Comparison of ENCODE assay signal across 8 mouse cellular contexts in genomic region chr1:58423371-58424248, GRCm38 (mm10). TPM values are rescaled to one million over a fixed set of nuclear protein-coding genes. Genes with fewer than 3 reads are reported as not detected.
DNase-seq lines count a peak whose midpoint lies in the region; ATAC-seq and TF ChIP-seq lines count a peak whose summit lies in the region.

Gene Clk1 (minus strand): TSS chr1:58424066.

- under 1% methylated on average over 79 of the region's 79 CpGs for WGBS in lung, postnatal 0 days

- peak; percentile 79 for ATAC-seq in hematopoietic stem cell, adult 5-6 weeks (replicated peaks in 1 of 2; ENCODE audit: insufficient read depth in 1 of 2, low FRiP score in 2 of 2, low TSS enrichment in 1 of 2, low read depth in 1 of 2, poor library complexity in 2 of 2, severe bottlenecking in 2 of 2)
- ATAC-seq in lung, postnatal 0 days = peak; percentile 95

- H3K27me3 ChIP-seq in lung, postnatal 0 days (replicated peaks; ENCODE audit: insufficient read depth, low read length) = no peaks in the 10 kb centered on the region

- H3K4me3 ChIP-seq in lung, postnatal 0 days (ENCODE audit: low read depth, low read length) = peak within 1 kb of the TSS; percentile 100

- H3K9me3 ChIP-seq in lung, postnatal 0 days (ENCODE audit: low read length) = no peaks in the 10 kb centered on the region

- peak within 1 kb of the TSS; percentile 100 for H3K9ac ChIP-seq in lung, postnatal 0 days (replicated peaks; ENCODE audit: low read depth)

- no peaks in the 10 kb centered on the region for H3K4me1 ChIP-seq in lung, postnatal 0 days (ENCODE audit: insufficient read depth, low read depth, low read length)

- peaks cover 19% of the 10 kb centered on the region for H3K36me3 ChIP-seq in lung, postnatal 0 days (ENCODE audit: insufficient read depth, low read length)

- no peak for TF ChIP-seq EP300 in lung, postnatal 0 days (IDR thresholded peaks at IDR 0.05)

- H3K4me2 ChIP-seq in lung, postnatal 0 days (replicated peaks; ENCODE audit: low read depth, low read length) = peak within 1 kb of the TSS; percentile 67

- no peak for TF ChIP-seq CTCF in lung, postnatal 0 days (IDR thresholded peaks at IDR 0.05)

- peak within 1 kb of the TSS; percentile 100 for H3K27ac ChIP-seq in lung, postnatal 0 days (ENCODE audit: low read length)

- DNase-seq in MEL-GATA-1-ER (ENCODE audit: extremely low read depth, low read depth) = peak; percentile 88
- DNase-seq in cerebellum, adult 8-10 months = peak; percentile 99
- DNase-seq in forelimb bud, embryonic 11.5 days (ENCODE audit: low read depth, low spot score) = peak; percentile 94
- peak; percentile 94 for DNase-seq in layer of hippocampus, adult 9-11 months
- peak; percentile 96 for DNase-seq in lung, postnatal 0 days (ENCODE audit: low spot score)
- peak; percentile 99 for DNase-seq in ovary, postnatal 14 days (ENCODE audit: low spot score)
- peak; percentile 96 for DNase-seq in thymus, postnatal 14 days

RNA-seq across cellular contexts. Expression of gene Clk1, which starts in this region (rescaled TPM):
- total RNA-seq in hematopoietic stem cell, adult 5-6 weeks (2017) = 916 and 987 TPM in 2 replicates
- 236 and 247 TPM in 2 replicates for polyA plus RNA-seq in lung, postnatal 0 days (2015; fragmentation: Nextera tagmentation; extraction: Ambion mirVana)

Comparison
In these comparisons a context has a peak if more than half of its experiments do, and no peak if none do; other contexts are left out.
1. Peak in every context shown above with its lines: DNase-seq, ATAC-seq, H3K4me3 ChIP-seq and H3K27ac ChIP-seq.